Mouse (Mus musculus) thymus, postnatal 14 days (tissue): ENCODE measurements around the gene Csmd2.

Experiments
- DNase-seq: peaks from one replicate; pipeline ENCODE4 v3.0.0; 2021

Gene Csmd2

GRCm38 (mm10) chr4:128427261-128428030 lies 439.8 kb downstream of the Csmd2 start:
- no peak for DNase-seq

GRCm38 (mm10) chr4:128428303-128429107 lies 440.8 kb downstream of the Csmd2 start:
- DNase-seq, result no peak

- no peak for DNase-seq
These were observed 441.9 kb downstream of the Csmd2 start for GRCm38 (mm10) chr4:128429591-128429990.

- DNase-seq, result no peak
These were observed 452.9 kb downstream of the Csmd2 start for GRCm38 (mm10) chr4:128440550-128440949.

- no peak for DNase-seq
These were observed 453.6 kb downstream of the Csmd2 start for GRCm38 (mm10) chr4:128441228-128441627.

GRCm38 (mm10) chr4:128442791-128443190 lies 455.1 kb downstream of the Csmd2 start:
- DNase-seq, result no peak

GRCm38 (mm10) chr4:128445514-128446260 lies 458.0 kb downstream of the Csmd2 start:
- DNase-seq, result no peak

- no peak for DNase-seq
These were observed 461.3 kb downstream of the Csmd2 start for GRCm38 (mm10) chr4:128448831-128449431.

- DNase-seq, result no peak
These were observed 462.5 kb downstream of the Csmd2 start for GRCm38 (mm10) chr4:128450137-128450536.

- DNase-seq, result no peak
These were observed 463.3 kb downstream of the Csmd2 start for GRCm38 (mm10) chr4:128450974-128451373.

GRCm38 (mm10) chr4:128451383-128451794 lies 463.7 kb downstream of the Csmd2 start:
- DNase-seq, result no peak

- DNase-seq, result no peak
These were observed 479.1 kb downstream of the Csmd2 start for GRCm38 (mm10) chr4:128466708-128467107.

GRCm38 (mm10) chr4:128468040-128468439 lies 480.4 kb downstream of the Csmd2 start:
- DNase-seq, result no peak

GRCm38 (mm10) chr4:128476249-128476648 lies 488.6 kb downstream of the Csmd2 start:
- no peak for DNase-seq

GRCm38 (mm10) chr4:128483891-128484290 lies 496.2 kb downstream of the Csmd2 start:
- DNase-seq, result no peak

GRCm38 (mm10) chr4:128484679-128485078 lies 497.0 kb downstream of the Csmd2 start:
- DNase-seq, result no peak

GRCm38 (mm10) chr4:128489521-128490100 lies 502.0 kb downstream of the Csmd2 start:
- DNase-seq, result no peak

- DNase-seq, result no peak
These were observed 504.4 kb downstream of the Csmd2 start for GRCm38 (mm10) chr4:128492055-128492454.

- no peak for DNase-seq
These were observed 512.3 kb downstream of the Csmd2 start for GRCm38 (mm10) chr4:128499980-128500379.

- DNase-seq, result no peak
These were observed 519.2 kb downstream of the Csmd2 start for GRCm38 (mm10) chr4:128506878-128507277.

- no peak for DNase-seq
These were observed 522.2 kb downstream of the Csmd2 start for GRCm38 (mm10) chr4:128509885-128510284.

GRCm38 (mm10) chr4:128514496-128514895 lies 526.8 kb downstream of the Csmd2 start:
- DNase-seq, result no peak

- DNase-seq, result no peak
These were observed 533.6 kb downstream of the Csmd2 start for GRCm38 (mm10) chr4:128521276-128521675.
